Mouse (Mus musculus): ENCODE results near the gene Spsb1.

DNA sequence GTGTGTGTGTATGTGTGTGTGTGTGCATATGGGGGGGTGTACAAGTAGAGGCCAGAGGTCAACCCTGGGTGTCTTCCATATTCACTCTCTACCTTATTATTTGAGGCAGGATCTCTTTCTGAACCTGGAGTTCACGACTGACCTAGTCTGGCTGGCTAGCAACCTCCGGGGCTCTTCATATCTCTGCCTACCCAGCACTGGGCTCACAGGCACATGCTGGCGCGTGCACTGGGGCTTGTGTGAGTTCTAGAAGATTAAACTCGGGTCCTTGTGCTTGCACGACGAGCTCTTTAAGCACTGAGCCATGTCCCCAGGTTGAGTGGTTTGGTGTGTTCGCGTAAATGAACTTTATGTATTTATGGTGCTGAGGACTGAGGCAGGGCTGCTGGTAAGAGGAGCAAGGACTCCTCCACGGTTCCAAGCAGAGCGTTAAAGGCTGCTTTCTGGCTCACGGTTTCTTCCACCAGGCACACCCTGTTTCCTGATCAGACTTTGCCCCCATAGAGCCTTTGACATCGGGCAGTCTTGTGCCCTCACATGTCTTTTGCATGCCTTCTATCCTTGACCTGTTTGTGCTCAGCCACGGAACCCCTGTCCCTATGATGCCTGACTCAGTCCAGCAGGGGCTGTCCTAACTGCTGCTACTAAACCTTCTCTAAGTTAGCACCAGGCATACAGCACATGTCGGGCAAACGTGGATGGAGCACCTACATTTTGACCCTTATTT, 21.2 kb downstream of the Spsb1 start:
- TF ChIP-seq CTCF (IDR thresholded peaks at IDR 0.05; ENCODE audit: extremely low read depth, insufficient read depth, low read length) (no peak), POLR2A (IDR thresholded peaks at IDR 0.05; ENCODE audit: extremely low read depth, insufficient read depth, low read length) (no peak)

Measured in cortical plate, adult 2 months (tissue).